Mouse (Mus musculus) layer of hippocampus, postnatal 10 days (tissue): ENCODE results near the gene Myom1. TPM values are rescaled to one million over a fixed set of nuclear protein-coding genes. Genes with fewer than 3 reads are reported as not detected.

Source experiments
- total RNA-seq, 2 experiments: library from RNA; stranded (reverse); gene quantifications; 2 replicates each; pipeline ENCODE4 v1.2.3; 2021

The Myom1 gene
- total RNA-seq, 2 experiments from 2014 or later, result 5.0 to 6.0 TPM

Other genes with a start within 250 kb of the Myom1 start
- gene Tgif1, start 149.1 kb upstream of the Myom1 start, total RNA-seq, result 1 to 10 TPM; 2.6 to 3.9 TPM
- gene Myl12a, start 245 bp downstream of the Myom1 start, total RNA-seq, result 10 to 100 TPM; 53.4 to 54.1 TPM
- 10 to 100 TPM; 71.2 to 79.9 TPM for gene Lpin2, start 179.9 kb downstream of the Myom1 start, total RNA-seq